Mouse (Mus musculus) limb, embryonic 11.5 days (tissue): ENCODE measurements at regions not wholly inside any gene's neighbourhood (a gene's known extent, or its start where the extent isn't known, plus 50 kb on each side); places are given as distances from the start of the nearest gene placed in this dataset.

Experiments used
- ATAC-seq: fragments of 200-750 bp; cut with Nextera tagmentation; 2 replicates; pipeline ENCODE4 v1.8.0; 2017; ENCODE audit warnings: low read depth; ENCODE audit not compliant: insufficient number of reproducible peaks, low FRiP score, low TSS enrichment
- DNase-seq: peaks from one replicate; pipeline ENCODE4 v3.0.0-alpha.2; 2015; ENCODE audit warnings: low spot score
- H3K27ac ChIP-seq: fragments of 300-500 bp; sonication (generic); replicated peaks from 2 replicates; pipeline ENCODE4 v1.5.1; 2014; ENCODE audit warnings: low read depth, mild to moderate bottlenecking, low read length
- H3K27me3 ChIP-seq: fragments of 300-500 bp; sonication (generic); 2 replicates; pipeline ENCODE4 v1.6.1; 2014; ENCODE audit warnings: mild to moderate bottlenecking, low read length, mixed read lengths; ENCODE audit not compliant: control insufficient read depth, insufficient read depth
- H3K36me3 ChIP-seq: fragments of 300-500 bp; sonication (generic); 2 replicates; pipeline ENCODE4 v1.6.1; 2014; ENCODE audit warnings: mild to moderate bottlenecking, low read length, moderate library complexity, mixed read lengths; ENCODE audit not compliant: control insufficient read depth, insufficient read depth
- H3K4me1 ChIP-seq: fragments of 300-500 bp; sonication (generic); 2 replicates; pipeline ENCODE4 v1.6.1; 2014; ENCODE audit warnings: low read length, mixed read lengths; ENCODE audit not compliant: control insufficient read depth, insufficient read depth
- H3K4me2 ChIP-seq: fragments of 300-500 bp; sonication (generic); 2 replicates; pipeline ENCODE4 v1.6.1; 2014; ENCODE audit warnings: low read depth, mild to moderate bottlenecking, moderate library complexity; ENCODE audit not compliant: severe bottlenecking
- H3K4me3 ChIP-seq: fragments of 300-500 bp; sonication (generic); 2 replicates; pipeline ENCODE4 v1.5.1; 2014; ENCODE audit warnings: low read depth, low read length
- H3K9ac ChIP-seq: fragments of 300-500 bp; sonication (generic); 2 replicates; pipeline ENCODE4 v1.6.1; 2014; ENCODE audit warnings: mild to moderate bottlenecking, low read length
- H3K9me3 ChIP-seq: fragments of 300-500 bp; sonication (generic); 2 replicates; pipeline ENCODE4 v1.6.1; 2016; ENCODE audit warnings: low read length; ENCODE audit not compliant: control insufficient read depth
- WGBS: fragments of 180-500 bp; shearing (Covaris S2); extraction: QIAGEN DNeasy Blood & Tissue Kit; methylation state at CpG from one replicate; pipeline ENCODE4 v1.1.7; 2014; 5-methylcytosine and 5-hydroxymethylcytosine counted together

GRCm38 (mm10) chr10:55767571-55767970 is 339.1 kb upstream of the Msl3l2 start:
- Histone ChIP-seq H3K27me3 (no peaks in the 10 kb centered on the region), H3K9me3 (no peaks in the 10 kb centered on the region), H3K4me3 (no peak overlapping the region), H3K4me1 (no peaks in the 10 kb centered on the region), H3K4me2 (no peak overlapping the region), H3K9ac (no peak overlapping the region), H3K27ac (no peak overlapping the region), H3K36me3 (no peaks in the 10 kb centered on the region)
- peak; percentile 69 for DNase-seq
- no peak for ATAC-seq
- 71% methylated on average over 1 of the region's 1 CpGs for WGBS

- Histone ChIP-seq H3K4me3 (no peak overlapping the region), H3K36me3 (no peaks in the 10 kb centered on the region), H3K4me1 (no peaks in the 10 kb centered on the region), H3K27me3 (no peaks in the 10 kb centered on the region), H3K9me3 (no peaks in the 10 kb centered on the region), H3K27ac (no peak overlapping the region), H3K4me2 (no peak overlapping the region), H3K9ac (no peak overlapping the region)
- ATAC-seq (no peak), DNase-seq (no peak)
- 61% methylated on average over 6 of the region's 6 CpGs for WGBS
Observed at GRCm38 (mm10) chr10:55769642-55770041, 337.1 kb upstream of the Msl3l2 start.

GRCm38 (mm10) chr10:55782674-55783469 is 323.8 kb upstream of the Msl3l2 start:
- Histone ChIP-seq H3K36me3 (no peaks in the 10 kb centered on the region), H3K9me3 (no peaks in the 10 kb centered on the region), H3K9ac (no peak overlapping the region), H3K27ac (no peak overlapping the region), H3K4me2 (no peak overlapping the region), H3K27me3 (no peaks in the 10 kb centered on the region), H3K4me1 (no peaks in the 10 kb centered on the region), H3K4me3 (no peak overlapping the region)
- ATAC-seq = no peak
- WGBS = 81% methylated on average over 2 of the region's 2 CpGs
- DNase-seq = no peak

- no peak overlapping the region for H3K4me3 ChIP-seq
- H3K4me1 ChIP-seq = no peaks in the 10 kb centered on the region
- WGBS = 85% methylated on average over 2 of the region's 2 CpGs
- H3K4me2 ChIP-seq = no peak overlapping the region
- no peaks in the 10 kb centered on the region for H3K9me3 ChIP-seq
- H3K9ac ChIP-seq = no peak overlapping the region
- H3K27me3 ChIP-seq = no peaks in the 10 kb centered on the region
- no peak for ATAC-seq
- peak; percentile 63 for DNase-seq
- H3K36me3 ChIP-seq = no peaks in the 10 kb centered on the region
- no peak overlapping the region for H3K27ac ChIP-seq
Observed at GRCm38 (mm10) chr10:55813966-55814365, 292.8 kb upstream of the Msl3l2 start.

DNA sequence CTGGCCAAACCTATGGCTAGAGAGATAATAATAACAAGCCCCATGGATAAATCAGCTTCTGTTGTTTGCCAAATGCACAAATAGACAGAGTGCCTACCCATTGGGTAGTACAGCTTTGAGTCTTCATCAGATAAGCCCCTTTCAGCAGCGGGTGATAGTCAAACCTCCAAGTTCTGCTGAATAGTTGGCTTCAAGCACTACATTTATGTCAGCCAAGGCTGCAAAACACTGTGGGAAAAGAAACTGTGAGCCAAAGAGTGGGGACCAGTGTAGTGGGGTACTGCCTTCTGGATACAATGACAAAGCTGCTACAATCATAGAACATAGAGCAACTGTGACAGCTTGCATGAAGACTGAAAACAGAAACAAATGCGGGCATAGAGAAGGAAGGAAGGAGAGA is 255.4 kb upstream of the Msl3l2 start:
- Histone ChIP-seq H3K27me3 (no peaks in the 10 kb centered on the region), H3K9me3 (no peaks in the 10 kb centered on the region), H3K4me2 (no peak overlapping the region), H3K4me1 (no peaks in the 10 kb centered on the region), H3K4me3 (no peak overlapping the region), H3K27ac (no peak overlapping the region), H3K36me3 (no peaks in the 10 kb centered on the region), H3K9ac (no peak overlapping the region)
- 86% methylated on average over 2 of the region's 2 CpGs for WGBS
- no peak for DNase-seq
- ATAC-seq = no peak

GRCm38 (mm10) chr10:55892606-55893005 is 214.1 kb upstream of the Msl3l2 start:
- Histone ChIP-seq H3K4me2 (no peak overlapping the region), H3K4me1 (no peaks in the 10 kb centered on the region), H3K36me3 (no peaks in the 10 kb centered on the region), H3K9ac (no peak overlapping the region), H3K9me3 (no peaks in the 10 kb centered on the region), H3K4me3 (no peak overlapping the region), H3K27me3 (no peaks in the 10 kb centered on the region), H3K27ac (no peak overlapping the region)
- WGBS = 58% methylated on average over 3 of the region's 3 CpGs
- DNase-seq (no peak), ATAC-seq (no peak)

DNA sequence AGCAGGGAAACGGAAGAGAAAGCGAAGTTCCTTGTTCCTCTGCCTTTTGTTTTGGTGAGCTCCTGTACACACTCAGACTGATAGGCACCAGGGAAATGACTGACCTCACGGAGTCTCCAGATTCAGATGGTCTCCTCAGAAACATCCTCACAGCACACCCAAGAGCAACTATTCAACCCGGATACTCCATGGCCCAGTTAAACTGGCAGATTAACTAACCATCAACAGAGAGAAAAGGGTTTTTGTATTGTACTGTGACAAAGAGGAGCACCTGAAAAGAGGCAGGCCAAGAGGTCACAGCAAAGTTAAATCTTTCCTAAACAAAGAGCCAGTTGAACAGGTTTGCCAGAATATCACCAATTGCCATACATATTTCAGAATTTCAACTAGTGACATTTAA is 177.6 kb upstream of the Msl3l2 start:
- H3K36me3 ChIP-seq = no peaks in the 10 kb centered on the region
- WGBS = 82% methylated on average over 4 of the region's 4 CpGs
- DNase-seq (no peak), ATAC-seq (no peak)
- H3K9ac ChIP-seq = no peak overlapping the region
- H3K4me2 ChIP-seq = no peak overlapping the region
- no peaks in the 10 kb centered on the region for H3K9me3 ChIP-seq
- H3K27me3 ChIP-seq = no peaks in the 10 kb centered on the region
- H3K4me1 ChIP-seq = no peaks in the 10 kb centered on the region
- no peak overlapping the region for H3K4me3 ChIP-seq
- no peak overlapping the region for H3K27ac ChIP-seq

GRCm38 (mm10) chr10:55933993-55934392 is 172.7 kb upstream of the Msl3l2 start:
- ATAC-seq = no peak
- H3K9me3 ChIP-seq = no peaks in the 10 kb centered on the region
- H3K27me3 ChIP-seq = no peaks in the 10 kb centered on the region
- no peak overlapping the region for H3K4me3 ChIP-seq
- H3K27ac ChIP-seq = no peak overlapping the region
- H3K36me3 ChIP-seq = no peaks in the 10 kb centered on the region
- WGBS = 61% methylated on average over 2 of the region's 2 CpGs
- no peak for DNase-seq
- H3K4me2 ChIP-seq = no peak overlapping the region
- H3K4me1 ChIP-seq = no peaks in the 10 kb centered on the region
- no peak overlapping the region for H3K9ac ChIP-seq

DNA sequence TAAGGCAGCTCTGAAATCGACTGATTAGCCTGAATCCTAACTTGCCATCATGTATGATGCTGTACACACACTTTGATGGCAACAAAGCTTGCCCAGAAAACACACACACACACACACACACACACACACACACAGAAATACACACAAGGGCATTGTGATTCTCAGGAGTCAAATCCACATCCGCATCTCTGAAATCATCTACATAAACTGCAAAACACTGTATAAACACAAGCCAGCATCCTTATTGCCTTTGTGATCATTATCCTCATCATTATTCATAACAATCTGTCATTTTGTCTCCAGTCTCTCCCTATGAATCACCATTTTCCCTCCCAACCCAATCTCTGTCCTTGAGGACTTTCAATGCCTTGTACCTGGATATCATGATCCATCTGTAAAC is 171.3 kb upstream of the Msl3l2 start:
- Histone ChIP-seq H3K4me1 (no peaks in the 10 kb centered on the region), H3K36me3 (no peaks in the 10 kb centered on the region), H3K9ac (no peak overlapping the region), H3K27me3 (no peaks in the 10 kb centered on the region), H3K4me2 (no peak overlapping the region), H3K27ac (no peak overlapping the region), H3K9me3 (no peaks in the 10 kb centered on the region), H3K4me3 (no peak overlapping the region)
- ATAC-seq = no peak
- no peak for DNase-seq
- 79% methylated on average over 2 of the region's 2 CpGs for WGBS
